Comparison of ENCODE assay signal across 9 mouse cellular contexts in genomic region chr2:167569934-167570651, GRCm38 (mm10). TPM values are rescaled to one million over a fixed set of nuclear protein-coding genes. Genes with fewer than 3 reads are reported as not detected.
A peak's percentile ranks its signal among the peaks of the same experiment; 100 is the strongest.
DNase-seq lines count a peak whose midpoint lies in the region; TF ChIP-seq lines count a peak whose summit lies in the region.
"Had no signal": no experiment of that assay in that cellular context is flagged by ENCODE, and none has a peak within 500 bp of the region (broad histone marks: within the 10 kb centered on the region; RNA-seq: fewer than 3 reads in every experiment).

No protein-coding gene starts in this region.

- TF ChIP-seq POLR2A in lung, adult 2 months (IDR thresholded peaks at IDR 0.05; ENCODE audit: borderline replicate concordance, extremely low read depth, low read depth, low read length): no peak

- intact Hi-C loops in heart, postnatal 36 days (cut with DNase I): no loop called here

- peak; percentile 16; the same call in 1 of the 2 replicates for TF ChIP-seq CTCF in lung, adult 2 months (IDR thresholded peaks at IDR 0.05; ENCODE audit: insufficient read depth, low read length)

- DNase-seq in layer of hippocampus, postnatal 10 days (ENCODE audit: low spot score in 2 of 2): peak; percentile 51 to 56
- DNase-seq in layer of hippocampus, postnatal 36 days: no peak
- DNase-seq in R1 (ENCODE audit: low read depth, low spot score): peak; percentile 53
- peak; percentile 91 for DNase-seq in gastrocnemius, adult 18-20 months (ENCODE audit: low spot score)
- DNase-seq in heart, postnatal 36 days: peak; percentile 80 to 86
- DNase-seq in lung, adult 2 months: peak; percentile 49
- DNase-seq in thymus, postnatal 10 days (ENCODE audit: low spot score in 2 of 2): no peak
- DNase-seq in thymus, adult 18-20 months: no peak

- no peak overlapping the region for H3K4me3 ChIP-seq in lung, adult 2 months (replicated peaks; ENCODE audit: extremely low read depth, low read depth, low read length)

- 36% methylated on average over 13 of the region's 13 CpGs for WGBS in lung, adult 2 months

- H3K4me1 ChIP-seq in lung, adult 2 months (ENCODE audit: control insufficient read depth, insufficient read depth, low read length): peaks cover 6% of the 10 kb centered on the region; the same call in 1 of the 2 replicates

RNA-seq across cellular contexts. Expression of gene Snai1, which starts 32.1 kb away (rescaled TPM):
- total RNA-seq in layer of hippocampus, postnatal 10 days (2021): 1 to 10 TPM; 1.5 to 1.7 TPM
- total RNA-seq in layer of hippocampus, postnatal 36 days (2021): under 1 TPM; 0.50 to 0.94 TPM
- 1 to 10 TPM in 1 of 2 experiments, under 1 TPM in 1; 0.73 to 1.0 TPM for total RNA-seq in gastrocnemius, adult 18-20 months (2021)
- 1 to 10 TPM; 1.5 to 2.0 TPM for total RNA-seq in heart, postnatal 36 days (2021)
- polyA plus RNA-seq in lung, adult 2 months (2012; rRNA removed): 70.8 and 85.0 TPM in 2 replicates
- total RNA-seq: G1E had no signal
- polyA plus RNA-seq: G1E had no signal

Comparison
In these comparisons a context has a peak if more than half of its experiments do, and no peak if none do; other contexts are left out.
1. DNase-seq: peak in layer of hippocampus, postnatal 10 days (2 of 2), R1 (single experiment), gastrocnemius, adult 18-20 months (single experiment), heart, postnatal 36 days (2 of 2) and lung, adult 2 months (single experiment); none in layer of hippocampus, postnatal 36 days (0 of 2), thymus, postnatal 10 days (0 of 2) and thymus, adult 18-20 months (0 of 2).